Mouse (Mus musculus) embryonic stem cell, embryonic (primary cell): ENCODE measurements around the gene A730061H03Rik.

ENCODE experiments used
- CTCF ChIA-PET, 4 experiments: fragments of 300-600 bp in 2 of 4; fragments of 350-600 bp in 2 of 4; sonication (Branson Sonifier 250); formaldehyde crosslinking; loops; one replicate each; lab custom pipeline; 2022; ENCODE audit warnings: inconsistent platforms in 2 of 4; lab: Charles Lee
- POLR2A ChIA-PET, 4 experiments: fragments of 300-600 bp in 2 of 4; fragments of 350-600 bp in 2 of 4; sonication (Branson Sonifier 250); formaldehyde crosslinking; loops; one replicate each; lab custom pipeline; 2022; ENCODE audit warnings: antibody characterized with exemption in 4 of 4, inconsistent platforms in 1 of 4; lab: Charles Lee

Gene A730061H03Rik

GRCm38 (mm10) chr14:55589771-55590448, 29.7 kb upstream of the A730061H03Rik start:
- ChIA-PET CTCF (interaction anchor here in 3 of 4 experiments (0.6 to 2.2 kb wide), 11 partner anchors 9 to 575 kb away, joined by 3 to 18 read pairs (median 5); partner anchors contain the start of genes A730061H03Rik (in 1 of the 3), Dcaf11 (in 1 of the 3), Mdp1 (in 1 of the 3) and Ngdn (in 1 of the 3)), POLR2A (interaction anchor here in 3 of 4 experiments (0.5 to 7.7 kb wide), 40 partner anchors 10 to 575 kb away, joined by 3 to 88 read pairs (median 12); partner anchors contain the start of genes A730061H03Rik (in 3 of the 3), Dcaf11 (in 3 of the 3), Gmpr2 (in 3 of the 3) and Nedd8 (in 3 of the 3))

DNA sequence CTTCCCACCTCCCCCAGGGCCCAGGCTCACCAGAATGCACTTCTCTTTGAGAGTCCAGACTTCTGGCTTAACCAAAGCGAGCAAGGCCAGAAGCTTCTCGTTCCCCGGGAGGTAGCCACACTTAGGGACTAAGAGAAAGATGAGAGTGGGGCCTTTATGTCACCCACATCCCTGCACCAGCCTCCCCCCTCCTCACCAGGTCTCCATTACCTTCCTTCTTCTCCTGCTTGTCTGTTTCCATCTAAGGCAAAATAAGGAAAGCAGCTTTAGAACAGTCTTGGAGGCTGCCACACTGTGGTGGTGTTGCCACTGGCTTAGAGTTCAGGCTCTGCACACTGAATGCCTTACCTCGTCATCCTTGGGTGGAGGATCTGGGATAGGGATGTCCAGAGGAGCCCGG, 29.1 kb upstream of the A730061H03Rik start:
- ChIA-PET POLR2A (interaction anchor here in 3 of 4 experiments (1.5 to 7.7 kb wide), 6 partner anchors 12 to 83 kb away, joined by 3 to 85 read pairs (median 15); partner anchors contain the start of genes Fitm1 (in 2 of the 3), Psme1 (in 2 of the 3), Gmpr2 (in 1 of the 3) and Ipo4 (in 1 of the 3)), CTCF (no interaction called here)

DNA sequence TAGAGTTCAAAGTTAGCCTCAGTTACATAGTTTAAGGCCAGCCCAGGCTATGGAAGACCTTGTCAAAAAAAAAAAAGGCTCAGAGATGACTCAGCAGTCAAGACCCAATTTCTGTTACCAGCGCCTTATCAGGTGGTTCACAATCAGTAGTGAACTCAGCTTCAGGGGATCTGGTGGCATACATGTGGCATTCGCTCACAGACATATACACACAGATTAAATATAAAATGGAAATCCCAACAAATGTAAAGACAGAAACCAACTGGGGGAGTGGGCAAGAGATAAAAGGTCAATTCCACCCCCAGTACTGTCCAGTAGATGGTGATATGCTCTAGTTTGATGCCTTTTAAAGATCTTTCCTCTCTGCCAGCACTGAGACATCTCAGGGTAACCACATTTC, 25.9 kb upstream of the A730061H03Rik start:
- ChIA-PET POLR2A (interaction anchor here in 3 of 4 experiments (1.3 to 2.1 kb wide), 5 partner anchors 10 to 49 kb away, joined by 4 to 12 read pairs (median 7); partner anchors contain the start of genes A730061H03Rik (in 1 of the 3), Dcaf11 (in 1 of the 3), Fitm1 (in 1 of the 3) and Ipo4 (in 1 of the 3)), CTCF (no interaction called here)

DNA sequence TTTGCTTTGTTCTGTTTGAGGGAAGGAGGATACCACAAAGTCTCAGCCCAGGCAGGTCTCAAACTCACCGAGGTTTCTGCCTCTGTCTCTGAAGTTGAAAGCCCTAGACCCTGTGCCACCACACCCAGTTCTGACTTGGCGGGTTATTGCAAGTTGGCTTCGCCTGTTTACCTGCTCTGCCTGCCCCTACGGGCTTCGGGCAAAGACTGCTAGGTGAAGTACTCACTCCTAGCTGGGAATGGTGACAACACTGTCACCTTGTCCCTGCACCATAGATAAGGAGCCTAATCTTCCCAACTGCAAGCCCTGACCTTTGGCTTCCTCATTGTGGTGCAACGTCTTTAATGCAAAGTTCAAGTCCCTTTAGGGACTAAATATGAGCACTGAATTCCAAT, 25.4 kb upstream of the A730061H03Rik start:
- POLR2A ChIA-PET = interaction anchor here in 3 of 4 experiments (0.6 to 3.5 kb wide), 29 partner anchors 10 to 692 kb away, joined by 3 to 29 read pairs (median 5); partner anchors contain the start of genes A730061H03Rik (in 3 of the 3), Pck2 (in 3 of the 3), Dcaf11 (in 2 of the 3) and Cbln3 (in 1 of the 3)
- CTCF ChIA-PET = interaction anchor here in 3 of 4 experiments (0.5 to 1.6 kb wide), 7 partner anchors 10 to 35 kb away, joined by 3 to 6 read pairs (median 3); partner anchors contain the start of genes A730061H03Rik (in 1 of the 3) and Fitm1 (in 1 of the 3)

- ChIA-PET POLR2A (interaction anchor here (0.5 to 3.5 kb wide), 35 partner anchors 9 to 691 kb away, joined by 3 to 29 read pairs (median 4); partner anchors contain the start of genes A730061H03Rik (in 3 of the 4), Pck2 (in 3 of the 4), Dcaf11 (in 2 of the 4) and Fitm1 (in 2 of the 4)), CTCF (interaction anchor here in 3 of 4 experiments (0.5 to 1.6 kb wide), 11 partner anchors 10 to 411 kb away, joined by 3 to 6 read pairs (median 4); partner anchors contain the start of genes A730061H03Rik (in 1 of the 3) and Fitm1 (in 1 of the 3))
Observed at GRCm38 (mm10) chr14:55584702-55585565, 24.7 kb upstream of the A730061H03Rik start, which contains the start of gene Emc9. Gene Emc9 (minus strand): TSS chr14:55585302.

- CTCF ChIA-PET = interaction anchor here in 3 of 4 experiments (0.6 to 1.9 kb wide), 6 partner anchors 17 to 178 kb away, joined by 3 to 6 read pairs (median 4); no protein-coding TSS in a partner anchor
Observed at GRCm38 (mm10) chr14:55584303-55584701, 24.1 kb upstream of the A730061H03Rik start.

DNA sequence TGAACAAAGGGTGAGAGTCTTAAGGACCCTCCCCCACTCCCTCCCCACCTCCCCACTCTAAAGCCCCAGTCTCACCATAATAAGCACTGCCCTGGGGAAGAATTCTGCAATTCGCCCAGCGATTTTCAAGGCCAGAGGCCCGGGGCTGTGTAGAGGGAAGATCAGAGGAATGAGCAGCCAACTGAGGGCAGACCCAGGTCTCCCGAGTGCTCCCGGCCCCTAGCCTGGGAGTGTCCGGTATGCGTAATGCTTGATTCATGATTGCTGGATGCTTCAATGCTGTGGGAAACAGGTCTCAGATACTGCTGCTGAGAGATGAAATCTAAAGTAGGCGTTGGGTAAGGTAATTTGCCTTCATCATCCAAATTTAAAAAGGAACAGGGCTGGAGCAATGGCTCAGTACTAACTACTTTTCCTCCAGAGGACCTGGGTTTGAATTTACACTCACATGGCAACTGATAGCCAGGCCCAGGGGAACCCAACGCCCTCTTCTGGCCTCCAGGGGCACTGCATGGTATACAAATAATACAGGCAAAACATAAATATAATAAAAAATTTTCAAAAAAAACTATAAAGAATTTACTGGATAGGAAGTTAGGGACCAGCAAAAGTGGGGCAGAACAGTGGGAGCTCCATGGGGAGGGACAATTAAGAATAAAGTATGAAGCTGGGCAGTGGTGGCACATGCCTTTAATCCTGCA, 21.9 kb upstream of the A730061H03Rik start:
- CTCF ChIA-PET = interaction anchor here in 2 of 4 experiments (0.7 to 1.9 kb wide), 3 partner anchors 9 to 85 kb away, joined by 3 to 6 read pairs (median 6); partner anchors contain the start of genes Psme2 (in 1 of the 2) and Rnf31 (in 1 of the 2)
- POLR2A ChIA-PET = interaction anchor here in 2 of 4 experiments (0.8 to 3.5 kb wide), 3 partner anchors 9 to 22 kb away, joined by 3 to 29 read pairs (median 8); partner anchors contain the start of genes A730061H03Rik (in 2 of the 2), Dcaf11 (in 1 of the 2) and Psme2 (in 1 of the 2)

More at GRCm38 (mm10) chr14:55584303-55584701, 24.1 kb upstream of the A730061H03Rik start:
- POLR2A ChIA-PET = interaction anchor here (0.5 to 3.5 kb wide), 15 partner anchors 8 to 299 kb away, joined by 3 to 29 read pairs (median 4); partner anchors contain the start of genes A730061H03Rik (in 2 of the 4), Dcaf11 (in 2 of the 4), Fitm1 (in 2 of the 4) and Pck2 (in 2 of the 4)

DNA sequence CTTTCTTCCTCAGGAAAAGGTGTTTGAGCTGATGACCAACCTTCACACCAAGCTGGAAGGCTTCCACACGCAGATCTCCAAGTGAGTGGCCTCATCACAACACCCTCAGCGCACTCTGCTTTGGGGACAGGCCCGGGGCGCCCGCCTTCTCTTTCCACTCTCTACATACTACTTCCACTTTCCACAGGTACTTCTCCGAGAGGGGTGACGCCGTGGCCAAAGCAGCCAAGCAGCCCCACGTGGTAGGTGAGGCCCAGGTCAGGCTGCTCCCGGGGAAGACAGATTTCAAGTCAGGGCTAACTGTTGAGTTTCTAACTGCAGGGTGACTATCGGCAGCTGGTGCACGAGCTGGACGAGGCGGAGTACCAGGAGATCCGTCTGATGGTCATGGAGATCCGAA, 20.5 kb upstream of the A730061H03Rik start:
- ChIA-PET CTCF (interaction anchor here in 3 of 4 experiments (0.8 to 1.9 kb wide), 4 partner anchors 10 to 646 kb away, joined by 3 to 6 read pairs (median 4); partner anchors contain the start of genes Psme2 (in 2 of the 3), A730061H03Rik (in 1 of the 3) and Rnf31 (in 1 of the 3)), POLR2A (interaction anchor here in 3 of 4 experiments (0.6 to 8.0 kb wide), 11 partner anchors 10 to 1825 kb away, joined by 3 to 92 read pairs (median 4); partner anchors contain the start of genes Psme2 (in 3 of the 3), Rnf31 (in 3 of the 3), A730061H03Rik (in 2 of the 3) and Dcaf11 (in 2 of the 3))

DNA sequence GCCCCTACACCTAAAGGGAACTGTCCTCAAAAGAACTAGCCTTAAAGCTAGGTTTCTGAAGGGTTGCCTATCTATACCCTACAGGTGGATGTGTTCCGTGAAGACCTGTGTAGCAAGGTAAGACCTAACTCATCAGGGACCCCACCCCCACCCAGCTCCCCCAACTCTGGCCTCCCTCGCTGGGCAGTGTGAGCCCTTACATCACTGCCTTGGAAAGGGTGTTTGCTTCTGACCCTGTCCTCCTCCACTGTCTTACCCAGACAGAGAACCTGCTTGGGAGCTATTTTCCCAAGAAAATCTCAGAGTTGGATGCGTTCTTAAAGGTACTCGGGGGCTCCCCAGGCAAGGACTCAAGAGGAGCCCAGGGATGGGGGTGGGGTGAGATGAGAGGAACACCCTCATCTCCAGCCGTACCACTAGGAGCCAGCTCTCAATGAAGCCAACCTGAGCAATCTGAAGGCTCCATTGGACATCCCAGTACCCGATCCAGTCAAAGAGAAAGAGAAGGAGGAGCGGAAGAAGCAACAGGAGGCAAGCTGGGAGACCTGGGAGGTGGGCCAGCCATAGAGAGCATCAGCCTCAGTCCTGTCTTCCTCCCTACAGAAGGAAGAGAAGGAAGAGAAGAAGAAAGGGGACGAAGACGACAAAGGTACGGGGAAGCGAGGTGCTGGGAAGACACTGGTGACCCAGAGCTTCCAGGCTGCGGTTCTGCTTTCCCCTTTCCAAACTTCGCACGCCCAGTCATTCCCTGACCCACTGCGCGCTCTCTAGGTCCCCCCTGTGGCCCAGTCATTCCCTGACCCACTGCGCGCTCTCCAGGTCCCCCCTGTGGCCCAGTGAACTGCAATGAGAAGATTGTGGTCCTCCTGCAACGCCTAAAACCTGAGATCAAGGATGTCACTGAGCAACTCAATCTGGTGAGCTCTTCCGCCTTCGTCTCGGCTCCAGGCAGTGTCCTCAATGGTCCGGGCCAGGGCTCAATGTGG, 19.6 kb upstream of the A730061H03Rik start:
- POLR2A ChIA-PET = interaction anchor here in 3 of 4 experiments (0.6 to 8.0 kb wide), 17 partner anchors 11 to 1518 kb away, joined by 3 to 92 read pairs (median 4); partner anchors contain the start of genes A730061H03Rik (in 3 of the 3), Dcaf11 (in 3 of the 3), Psme2 (in 3 of the 3) and Rnf31 (in 3 of the 3)
- CTCF ChIA-PET = interaction anchor here in 3 of 4 experiments (0.5 to 1.9 kb wide), 9 partner anchors 11 to 1484 kb away, joined by 3 to 5 read pairs (median 4); partner anchors contain the start of genes A730061H03Rik (in 1 of the 3), Psme2 (in 1 of the 3) and Rec8 (in 1 of the 3)

DNA sequence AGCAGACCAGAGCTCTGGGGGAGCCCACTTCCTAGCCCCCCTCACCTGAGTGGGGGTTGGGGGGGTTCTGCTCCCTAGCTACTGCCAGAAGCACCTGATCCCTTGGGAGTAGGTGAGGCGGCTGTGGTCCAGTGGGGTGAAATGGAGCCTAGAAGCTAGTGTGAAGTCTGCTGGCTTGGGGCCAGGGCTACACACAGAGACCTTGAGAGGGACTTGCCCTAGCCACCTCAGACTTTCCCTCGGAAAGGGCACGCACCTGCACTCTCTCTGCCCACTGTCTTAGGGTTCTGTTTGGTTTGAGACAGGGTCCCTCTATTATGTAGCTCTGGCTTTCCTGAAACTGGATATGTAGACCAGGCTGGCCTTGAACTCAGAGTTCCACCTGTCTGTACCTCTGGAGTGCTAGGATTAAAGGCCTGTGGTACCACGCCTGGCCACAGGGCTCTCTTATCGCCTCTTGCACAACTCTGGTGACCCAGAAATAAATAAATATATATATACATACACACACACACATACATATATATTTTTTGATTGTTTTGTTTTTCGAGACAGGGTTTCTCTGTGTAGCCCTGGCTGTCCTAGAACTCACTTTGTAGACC, 18.6 kb upstream of the A730061H03Rik start:
- ChIA-PET CTCF (interaction anchor here in 3 of 4 experiments (0.6 to 1.5 kb wide), 15 partner anchors 12 to 937 kb away, joined by 3 to 9 read pairs (median 3); partner anchors contain the start of genes Psme2 (in 3 of the 3), Rnf31 (in 3 of the 3), A730061H03Rik (in 2 of the 3) and Dcaf11 (in 1 of the 3)), POLR2A (interaction anchor here (0.6 to 8.0 kb wide), 23 partner anchors 9 to 666 kb away, joined by 3 to 92 read pairs (median 5); partner anchors contain the start of genes A730061H03Rik (in 4 of the 4), Dcaf11 (in 4 of the 4), Rnf31 (in 3 of the 4) and Psme2 (in 2 of the 4))

DNA sequence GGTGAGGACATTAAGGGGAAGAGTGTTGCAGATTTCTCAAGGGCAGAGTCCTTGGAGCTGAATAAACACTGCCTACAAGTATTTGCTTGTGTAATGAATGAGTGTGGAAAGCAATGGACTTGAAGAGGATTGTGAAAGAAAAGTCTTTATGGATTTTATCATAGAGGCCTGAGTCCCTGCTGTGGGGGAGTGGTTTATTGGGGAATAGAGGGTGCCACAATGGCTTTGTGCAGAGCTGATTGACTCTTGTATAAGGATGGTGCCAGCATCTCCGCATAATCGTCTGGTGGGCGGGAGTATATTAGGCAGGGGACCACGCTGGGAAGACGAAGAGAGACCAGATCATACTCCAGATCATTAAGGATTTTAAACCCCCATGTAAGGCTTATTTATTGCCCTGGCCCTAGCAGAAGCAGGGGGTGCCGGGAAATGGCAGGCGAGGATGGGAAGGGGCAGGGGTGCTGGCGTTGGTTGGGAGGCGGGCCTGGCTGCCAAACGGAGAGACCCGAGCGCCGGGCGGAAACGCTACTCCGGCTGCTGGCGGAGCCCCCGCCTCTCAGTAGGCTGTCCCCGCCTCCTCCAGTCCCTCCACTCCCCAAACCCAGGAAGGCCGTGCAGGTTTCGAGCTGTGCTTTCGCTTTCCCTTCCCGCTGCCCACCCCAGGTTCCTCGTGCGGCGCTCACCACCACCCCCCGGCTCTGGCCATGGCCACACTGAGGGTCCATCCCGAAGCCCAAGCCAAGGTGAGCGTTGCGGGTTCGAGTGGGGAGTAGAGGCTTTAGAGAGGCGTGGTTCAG, 17.9 kb upstream of the A730061H03Rik start, which contains the start of gene Psme1:
Gene Psme1, plus strand, starts transcription at position 253 of the 797 bp plus-strand sequence.
- CTCF ChIA-PET = interaction anchor here in 3 of 4 experiments (0.5 to 1.5 kb wide), 15 partner anchors 13 to 936 kb away, joined by 3 to 9 read pairs (median 3); partner anchors contain the start of genes Psme2 (in 3 of the 3), Rnf31 (in 3 of the 3), A730061H03Rik (in 2 of the 3) and Dcaf11 (in 1 of the 3)
- POLR2A ChIA-PET = interaction anchor here (0.6 to 8.0 kb wide), 27 partner anchors 10 to 665 kb away, joined by 3 to 92 read pairs (median 4); partner anchors contain the start of genes A730061H03Rik (in 4 of the 4), Dcaf11 (in 4 of the 4), Rec8 (in 3 of the 4) and Rnf31 (in 3 of the 4)

GRCm38 (mm10) chr14:55576376-55576775, 16.2 kb upstream of the A730061H03Rik start:
- ChIA-PET POLR2A (interaction anchor here in 3 of 4 experiments (0.7 to 8.0 kb wide), 10 partner anchors 9 to 59 kb away, joined by 4 to 92 read pairs (median 10); partner anchors contain the start of genes A730061H03Rik (in 2 of the 3), Dcaf11 (in 2 of the 3), Psme2 (in 2 of the 3) and Rnf31 (in 2 of the 3)), CTCF (interaction anchor here in 2 of 4 experiments (0.5 to 1.6 kb wide), 6 partner anchors 13 to 299 kb away, joined by 3 to 19 read pairs (median 4); partner anchors contain the start of genes A730061H03Rik (in 1 of the 2), Dcaf11 (in 1 of the 2) and Pck2 (in 1 of the 2))
